Mouse (Mus musculus) liver, embryonic 12.5 days (tissue): ENCODE data around the gene Gtf2ird1. TPM values are rescaled to one million over a fixed set of nuclear protein-coding genes. Genes with fewer than 3 reads are reported as not detected.
A peak's percentile ranks its signal among the peaks of the same experiment; 100 is the strongest.
"Not testable (repeated sequence)": the region's sequence is repeated elsewhere in the genome, so short reads cannot be mapped to it uniquely, and the experiment has no call there.

Source experiments
- ATAC-seq: fragments of 200-750 bp; cut with Nextera tagmentation; 2 replicates; pipeline ENCODE4 v1.8.0; 2017; ENCODE audit warnings: moderate number of reproducible peaks, mild to moderate bottlenecking, moderate library complexity
- H3K27ac ChIP-seq: fragments of 300-500 bp; sonication (generic); 2 replicates; pipeline ENCODE4 v1.5.1; 2016; ENCODE audit warnings: mild to moderate bottlenecking
- H3K27me3 ChIP-seq: fragments of 300-500 bp; sonication (generic); replicated peaks from 2 replicates; pipeline ENCODE4 v1.6.1; 2016; ENCODE audit warnings: mild to moderate bottlenecking, moderate library complexity
- H3K36me3 ChIP-seq: fragments of 300-500 bp; sonication (generic); 2 replicates; pipeline ENCODE4 v1.6.1; 2016; ENCODE audit warnings: mild to moderate bottlenecking, moderate library complexity
- H3K4me1 ChIP-seq: fragments of 300-500 bp; sonication (generic); 2 replicates; pipeline ENCODE4 v1.6.1; 2016
- H3K4me2 ChIP-seq: fragments of 300-500 bp; sonication (generic); 2 replicates; pipeline ENCODE4 v1.6.1; 2016; ENCODE audit warnings: mild to moderate bottlenecking, moderate library complexity
- H3K4me3 ChIP-seq: fragments of 300-500 bp; sonication (generic); 2 replicates; pipeline ENCODE4 v1.5.1; 2016; ENCODE audit warnings: mild to moderate bottlenecking, moderate library complexity
- H3K9ac ChIP-seq: fragments of 300-500 bp; sonication (generic); 2 replicates; pipeline ENCODE4 v1.6.1; 2016; ENCODE audit warnings: mild to moderate bottlenecking, moderate library complexity
- H3K9me3 ChIP-seq: fragments of 300-500 bp; sonication (generic); replicated peaks from 2 replicates; pipeline ENCODE4 v1.6.1; 2016; ENCODE audit warnings: mild to moderate bottlenecking, moderate library complexity
- WGBS: fragments of 180-500 bp; shearing (Covaris S2); methylation state at CpG from one replicate; pipeline ENCODE4 v1.1.7; 2016; ENCODE audit not compliant: insufficient replicate concordance; 5-methylcytosine and 5-hydroxymethylcytosine counted together
- polyA plus RNA-seq: library from polyadenylated mRNA; unstranded; fragments of >200 nt; fragmentation: Nextera tagmentation; extraction: Ambion mirVana; gene quantifications from 2 replicates; pipeline ENCODE4 v1.2.1, GENCODE M21; 2016

Gtf2ird1 gene
- polyA plus RNA-seq, 1 experiment from 2014 or later, result 23.5 TPM

DNA sequence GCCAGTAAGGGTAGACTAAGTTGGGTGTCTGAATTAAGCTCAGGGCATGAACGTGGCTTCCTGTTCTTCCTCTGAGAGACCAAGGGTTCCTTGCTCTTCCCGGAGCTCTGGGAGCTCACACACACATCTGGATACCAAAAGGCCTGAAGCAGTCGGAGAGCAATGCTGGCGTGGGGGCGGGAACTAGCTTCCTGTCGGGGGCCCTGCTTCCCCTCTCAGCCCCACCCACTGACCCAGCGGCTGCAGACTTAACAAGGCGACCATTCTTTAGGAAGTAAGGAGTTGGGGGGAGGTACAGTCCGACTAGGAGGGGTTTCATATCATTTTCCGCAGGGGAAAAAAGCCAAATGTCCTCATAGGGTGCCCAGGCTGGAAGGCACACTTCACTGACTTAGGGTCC lies 61.9 kb downstream of the Gtf2ird1 start:
- Histone ChIP-seq H3K4me1 (peaks cover 28% of the 10 kb centered on the region), H3K36me3 (peaks cover 63% of the 10 kb centered on the region), H3K9ac (peak overlapping the region; percentile 27; the same call in 1 of the 2 replicates), H3K4me2 (peak overlapping the region; percentile 58), H3K27ac (peak overlapping the region; percentile 78), H3K4me3 (0 out of 2 replicates have a peak overlapping the region, but pooled peaks have one; percentile 4), H3K27me3 (no peaks in the 10 kb centered on the region), H3K9me3 (no peaks in the 10 kb centered on the region)
- WGBS, result 15% methylated on average over 10 of the region's 10 CpGs
- ATAC-seq, result peak; percentile 77

DNA sequence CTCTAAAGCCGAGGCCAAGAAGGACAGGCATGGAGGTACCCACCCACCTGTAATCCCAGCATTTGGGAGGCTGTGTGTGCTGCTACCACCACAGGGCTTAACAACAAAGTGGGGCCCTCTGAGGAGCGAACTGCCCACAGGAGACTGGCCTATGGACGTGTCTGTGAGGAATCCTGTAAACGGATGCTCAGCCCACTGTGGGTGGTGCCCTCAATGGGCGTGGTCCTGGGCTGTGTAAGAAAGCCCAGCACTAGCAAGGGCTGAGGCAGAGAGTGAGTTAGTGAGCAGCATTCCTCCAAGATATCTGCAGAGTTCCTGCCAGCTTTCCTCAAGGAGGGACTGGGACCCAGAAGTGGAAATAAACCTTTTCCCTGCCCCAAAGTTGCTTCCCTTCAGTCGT lies 62.9 kb downstream of the Gtf2ird1 start:
- ATAC-seq, result peak; percentile 87
- WGBS, result 23% methylated on average over 6 of the region's 6 CpGs
- peaks cover 28% of the 10 kb centered on the region for H3K4me1 ChIP-seq
- no peaks in the 10 kb centered on the region for H3K27me3 ChIP-seq
- H3K27ac ChIP-seq, result peak overlapping the region; percentile 78
- H3K36me3 ChIP-seq, result peaks cover 67% of the 10 kb centered on the region
- H3K9me3 ChIP-seq, result no peaks in the 10 kb centered on the region
- peak overlapping the region; percentile 58 for H3K4me2 ChIP-seq
- H3K9ac ChIP-seq, result 0 out of 2 replicates have a peak overlapping the region, but pooled peaks have one; percentile 10
- no peak overlapping the region for H3K4me3 ChIP-seq

DNA sequence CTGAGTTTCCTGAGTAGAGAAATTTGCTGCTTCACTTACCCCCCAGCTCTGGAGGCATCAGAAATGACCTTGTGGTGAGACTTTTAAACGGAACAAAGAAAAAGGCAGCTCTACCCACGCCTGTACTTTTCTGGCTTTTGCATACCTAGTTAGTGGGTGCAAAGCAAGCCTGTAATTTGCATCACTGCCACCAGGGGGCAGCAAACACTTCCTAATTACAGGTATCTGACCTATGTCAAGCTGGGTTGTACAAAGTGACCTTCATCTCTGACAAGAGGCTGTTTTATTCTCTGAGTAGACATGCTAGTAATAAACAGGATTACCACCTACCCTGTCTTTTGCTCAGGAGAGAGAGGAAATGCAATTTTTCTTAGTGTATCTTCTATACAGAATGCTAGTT lies 71.4 kb downstream of the Gtf2ird1 start:
- WGBS, result 36% methylated on average over 2 of the region's 2 CpGs
- Histone ChIP-seq H3K27ac (no peak overlapping the region), H3K36me3 (peaks cover 67% of the 10 kb centered on the region), H3K9me3 (no peaks in the 10 kb centered on the region), H3K4me3 (no peak overlapping the region), H3K9ac (no peak overlapping the region), H3K4me1 (no peaks in the 10 kb centered on the region), H3K27me3 (no peaks in the 10 kb centered on the region), H3K4me2 (no peak overlapping the region)
- no peak for ATAC-seq

DNA sequence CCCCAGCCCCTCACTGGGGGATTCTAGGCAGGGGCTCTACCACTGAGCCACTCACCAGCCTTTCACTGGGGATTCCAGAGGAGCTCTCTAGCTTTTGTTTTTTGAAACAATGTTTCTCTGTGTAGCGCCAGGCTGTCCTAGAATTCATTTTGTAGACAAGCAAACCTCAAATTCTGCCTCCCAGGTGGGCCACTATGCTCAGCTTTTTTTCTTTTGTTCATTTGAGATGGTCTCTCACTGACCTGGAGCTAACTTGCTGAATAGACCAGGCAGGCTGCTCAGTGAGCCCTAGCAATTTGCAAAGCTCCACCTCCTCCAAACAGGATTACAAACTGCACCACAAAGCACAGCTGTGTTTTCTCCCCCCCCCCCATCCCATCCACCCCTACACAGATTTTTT lies 81.3 kb downstream of the Gtf2ird1 start:
- Histone ChIP-seq H3K4me3 (no peak overlapping the region), H3K4me1 (0 out of 2 replicates have a peak, but pooled peaks cover 6% of the 10 kb centered on the region), H3K9me3 (no peaks in the 10 kb centered on the region), H3K36me3 (peaks cover 21% of the 10 kb centered on the region; the same call in 1 of the 2 replicates), H3K27ac (no peak overlapping the region), H3K4me2 (no peak overlapping the region), H3K9ac (no peak overlapping the region), H3K27me3 (no peaks in the 10 kb centered on the region)
- no peak for ATAC-seq
- 86% methylated on average over 1 of the region's 1 CpGs for WGBS

DNA sequence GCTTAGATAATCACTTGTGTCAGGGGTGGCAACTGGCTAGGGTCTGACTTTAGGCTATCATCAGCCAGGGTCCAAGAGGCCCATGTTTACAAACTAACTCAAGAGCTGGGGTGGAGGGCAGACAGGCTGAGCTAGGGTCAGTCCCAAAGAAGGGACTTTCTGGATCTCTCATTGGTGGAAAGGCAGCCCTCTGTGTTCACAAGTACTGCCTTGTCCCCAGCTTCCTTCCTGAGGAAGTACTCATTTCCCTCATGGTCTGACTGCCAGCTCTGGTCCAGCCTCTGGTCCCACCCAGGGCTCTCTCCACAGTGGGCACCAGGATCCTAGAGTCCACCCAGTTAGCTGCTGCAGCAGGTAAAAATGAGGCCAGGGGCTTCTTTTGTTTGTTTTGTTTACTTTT lies 82.0 kb downstream of the Gtf2ird1 start:
- Histone ChIP-seq H3K36me3 (peaks cover 21% of the 10 kb centered on the region; the same call in 1 of the 2 replicates), H3K27me3 (no peaks in the 10 kb centered on the region)
- ATAC-seq, result peak; percentile 36

DNA sequence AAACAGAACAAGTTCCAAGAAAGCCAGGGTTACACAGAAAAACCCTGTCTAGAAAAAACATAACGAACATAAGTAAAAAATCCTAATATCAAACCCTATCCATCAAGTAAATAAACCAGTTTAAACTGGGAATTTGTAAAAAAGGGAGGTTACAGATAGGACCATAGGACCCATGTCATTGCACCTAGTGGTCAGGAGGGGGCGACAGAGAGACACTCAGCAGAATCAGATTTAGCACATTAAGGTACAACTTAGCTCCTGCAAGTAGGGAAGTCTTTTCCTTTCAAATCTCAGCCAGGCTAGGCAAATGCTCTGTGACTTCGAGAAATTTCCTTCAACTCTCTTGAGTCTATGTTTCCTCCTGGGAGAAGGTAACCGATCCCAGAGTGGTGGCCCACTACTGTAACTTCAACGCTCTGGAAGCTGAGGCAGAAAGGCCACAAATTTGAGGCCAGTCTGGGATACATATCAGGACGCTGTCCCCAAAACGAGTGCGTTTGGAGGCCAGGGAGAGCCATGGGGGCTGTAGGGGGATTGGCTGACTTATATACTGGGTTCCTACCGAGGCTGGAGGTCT lies 82.5 kb downstream of the Gtf2ird1 start:
- no peak overlapping the region for H3K4me2 ChIP-seq
- no peaks in the 10 kb centered on the region for H3K27me3 ChIP-seq
- no peak overlapping the region for H3K4me3 ChIP-seq
- no peak; the same call in 1 of the 2 replicates for ATAC-seq
- H3K9ac ChIP-seq, result no peak overlapping the region
- H3K27ac ChIP-seq, result peak overlapping the region; percentile 37; the same call in 1 of the 2 replicates
- no peaks in the 10 kb centered on the region for H3K9me3 ChIP-seq
- 27% methylated on average over 9 of the region's 9 CpGs for WGBS
- H3K4me1 ChIP-seq, result 0 out of 2 replicates have a peak, but pooled peaks cover 6% of the 10 kb centered on the region
- peaks cover 21% of the 10 kb centered on the region; the same call in 1 of the 2 replicates for H3K36me3 ChIP-seq

More for the DNA sequence above, 82.0 kb downstream of the Gtf2ird1 start:
- peak overlapping the region; percentile 37; the same call in 1 of the 2 replicates for H3K27ac ChIP-seq
- no peak overlapping the region for H3K9ac ChIP-seq
- no peak overlapping the region for H3K4me2 ChIP-seq
- H3K4me3 ChIP-seq, result no peak overlapping the region
- no peaks in the 10 kb centered on the region for H3K9me3 ChIP-seq
- 0 out of 2 replicates have a peak, but pooled peaks cover 6% of the 10 kb centered on the region for H3K4me1 ChIP-seq

DNA sequence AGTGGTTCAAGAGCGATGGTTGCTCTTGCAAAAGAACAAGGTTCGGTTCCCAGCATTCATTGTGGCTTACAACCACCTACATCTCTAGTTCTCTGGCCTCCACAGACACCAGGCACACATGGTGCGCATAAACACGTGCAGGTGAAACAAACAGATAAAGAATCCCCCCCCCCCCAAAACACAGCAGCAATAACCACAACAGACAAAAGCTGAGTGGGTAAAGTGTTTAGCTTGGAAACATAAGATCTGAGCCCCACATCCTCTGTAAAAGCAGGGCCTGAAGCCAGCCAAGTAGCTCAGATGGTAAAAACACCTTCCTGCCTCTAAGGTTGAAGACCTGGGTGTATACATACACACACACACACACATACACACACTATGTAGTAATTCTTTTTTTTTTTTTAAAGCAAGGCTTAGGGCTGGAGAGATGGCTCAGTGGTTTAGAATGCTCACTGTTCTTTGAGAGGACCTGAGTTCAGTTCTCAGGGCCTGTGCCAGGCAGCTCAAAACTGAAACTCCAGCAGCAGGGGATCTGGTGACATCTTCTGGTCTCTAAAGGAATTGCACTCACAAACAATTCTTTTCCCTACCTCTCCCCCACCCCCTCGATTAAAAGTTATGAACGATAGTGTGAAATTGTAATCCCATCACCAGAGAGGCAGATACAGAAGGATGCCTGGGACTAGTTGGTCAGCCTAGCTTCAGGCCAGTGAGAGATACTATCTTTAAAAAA lies 83.4 kb downstream of the Gtf2ird1 start:
- WGBS, result 79% methylated on average over 6 of the region's 6 CpGs
- H3K27me3 ChIP-seq, result no peaks in the 10 kb centered on the region
- H3K9ac ChIP-seq, result no peak overlapping the region
- no peaks in the 10 kb centered on the region for H3K9me3 ChIP-seq
- peaks cover 20% of the 10 kb centered on the region; the same call in 1 of the 2 replicates for H3K36me3 ChIP-seq
- 0 out of 2 replicates have a peak, but pooled peaks cover 6% of the 10 kb centered on the region for H3K4me1 ChIP-seq
- no peak overlapping the region for H3K27ac ChIP-seq
- no peak overlapping the region for H3K4me3 ChIP-seq
- no peak for ATAC-seq
- H3K4me2 ChIP-seq, result no peak overlapping the region

DNA sequence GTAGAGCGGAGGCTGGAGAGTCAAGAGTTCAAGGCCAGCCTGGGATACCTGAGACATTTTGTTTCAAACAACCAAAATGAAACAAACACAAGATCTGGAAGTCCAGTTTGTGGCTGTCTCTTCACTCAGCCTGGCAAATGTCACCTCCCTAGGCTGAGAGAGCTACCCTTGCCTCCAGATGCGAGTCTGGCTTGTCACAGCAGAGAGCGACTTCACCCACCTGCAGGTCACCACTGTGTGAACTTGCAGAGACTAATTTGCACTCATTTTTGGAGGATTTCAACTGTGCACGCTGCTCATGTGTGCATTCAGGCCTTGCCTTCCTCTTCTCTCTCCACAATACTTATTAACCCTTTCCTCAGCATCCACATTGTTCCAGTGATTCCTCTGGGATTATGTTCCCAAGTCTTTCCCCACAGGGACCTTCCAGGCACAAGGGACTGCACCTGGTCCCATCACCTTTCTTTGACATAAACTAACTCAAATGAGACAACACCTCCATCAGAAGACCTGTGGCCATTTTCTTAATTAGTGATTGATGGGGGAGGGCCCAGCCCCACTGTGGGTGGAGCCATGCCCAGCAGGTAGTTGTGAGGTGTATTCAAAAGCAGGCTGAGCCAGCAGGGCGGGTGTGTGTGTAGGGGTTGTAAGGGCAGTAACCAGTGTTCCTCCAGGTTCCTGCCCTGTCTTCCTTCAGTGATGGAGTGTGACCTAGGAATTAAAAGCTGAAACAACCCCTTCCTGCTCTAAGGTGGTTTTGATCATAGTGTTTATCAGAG lies 84.8 kb downstream of the Gtf2ird1 start:
- Histone ChIP-seq H3K4me2 (no peak overlapping the region), H3K9me3 (no peaks in the 10 kb centered on the region), H3K9ac (no peak overlapping the region), H3K27me3 (no peaks in the 10 kb centered on the region), H3K4me3 (no peak overlapping the region), H3K4me1 (0 out of 2 replicates have a peak, but pooled peaks cover 6% of the 10 kb centered on the region), H3K27ac (no peak overlapping the region), H3K36me3 (peaks cover 19% of the 10 kb centered on the region; the same call in 1 of the 2 replicates)
- WGBS, result 80% methylated on average over 5 of the region's 5 CpGs
- no peak for ATAC-seq

DNA sequence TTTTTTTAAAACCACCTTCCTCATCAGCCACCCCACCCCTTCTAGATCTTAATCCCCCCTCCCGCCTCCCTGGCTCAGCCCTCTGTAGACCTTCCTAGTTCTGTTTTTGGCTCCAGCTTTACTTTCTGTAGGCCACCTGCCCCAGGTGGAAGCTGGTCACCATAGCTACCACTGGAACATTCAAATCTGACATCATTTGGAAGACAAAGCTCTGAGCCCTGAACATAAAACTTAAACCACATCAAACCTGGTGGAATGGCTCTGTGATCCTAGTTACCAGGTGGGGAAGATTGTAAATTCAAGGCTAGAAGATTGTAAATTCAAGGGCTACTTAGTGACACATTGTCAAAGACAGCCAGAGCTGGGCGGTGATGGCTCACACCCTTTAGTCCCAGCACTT lies 85.7 kb downstream of the Gtf2ird1 start:
- H3K4me1 ChIP-seq, result 0 out of 2 replicates have a peak, but pooled peaks cover 6% of the 10 kb centered on the region
- H3K36me3 ChIP-seq, result peaks cover 23% of the 10 kb centered on the region; the same call in 1 of the 2 replicates
- no peaks in the 10 kb centered on the region for H3K9me3 ChIP-seq
- H3K27ac ChIP-seq, result no peak overlapping the region
- H3K9ac ChIP-seq, result no peak overlapping the region
- 75% methylated on average over 2 of the region's 2 CpGs for WGBS
- no peak overlapping the region for H3K4me2 ChIP-seq
- H3K27me3 ChIP-seq, result no peaks in the 10 kb centered on the region
- no peak for ATAC-seq
- no peak overlapping the region for H3K4me3 ChIP-seq

DNA sequence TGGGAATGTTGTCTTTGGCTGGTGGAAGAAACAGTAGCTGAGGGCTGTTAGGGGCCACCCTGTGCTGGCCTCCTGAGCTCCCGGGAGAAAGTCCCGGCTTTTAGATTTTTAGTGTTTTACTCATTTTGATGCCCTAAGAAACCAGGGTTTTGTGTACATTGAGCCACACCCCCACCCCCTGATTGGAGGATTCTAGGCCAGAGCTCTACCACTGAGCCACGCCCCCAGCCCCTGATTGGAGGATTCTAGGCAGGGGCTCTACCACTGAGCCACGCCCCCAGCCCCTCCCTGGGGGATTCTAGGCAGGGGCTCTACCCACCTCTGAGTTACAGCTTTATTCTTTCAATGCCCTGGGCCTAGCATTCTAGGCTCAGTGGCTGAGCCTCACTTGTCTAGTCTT lies 97.4 kb downstream of the Gtf2ird1 start:
- Histone ChIP-seq H3K9me3 (no peaks in the 10 kb centered on the region), H3K27me3 (no peaks in the 10 kb centered on the region), H3K4me2 (no peak overlapping the region), H3K36me3 (peaks cover 45% of the 10 kb centered on the region), H3K9ac (no peak overlapping the region), H3K4me3 (no peak overlapping the region), H3K4me1 (no peaks in the 10 kb centered on the region), H3K27ac (no peak overlapping the region)
- 89% methylated on average over 3 of the region's 4 CpGs for WGBS
- no peak for ATAC-seq

DNA sequence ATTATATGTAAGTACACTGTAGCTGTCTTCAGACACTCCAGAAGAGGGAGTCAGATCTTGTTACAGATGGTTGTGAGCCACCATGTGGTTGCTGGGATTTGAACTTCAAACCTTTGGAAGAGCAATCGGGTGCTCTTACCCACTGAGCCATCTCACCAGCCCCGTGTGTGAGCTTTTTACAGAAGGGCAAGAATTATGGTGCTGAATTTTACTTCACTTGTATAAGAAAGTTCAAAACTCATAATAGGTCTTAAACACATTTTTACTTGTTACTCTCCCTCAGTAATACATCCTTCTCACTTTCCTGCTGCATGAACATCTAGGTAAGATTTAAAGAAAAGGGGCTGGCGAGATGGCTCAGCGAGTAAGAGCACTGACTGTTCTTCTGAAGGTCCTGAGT lies 101.1 kb downstream of the Gtf2ird1 start:
- WGBS, result 82% methylated on average over 4 of the region's 4 CpGs

More for the DNA sequence above, 101.1 kb downstream of the Gtf2ird1 start:
- H3K4me3 ChIP-seq, H3K9me3 ChIP-seq, ATAC-seq, H3K27me3 ChIP-seq, H3K9ac ChIP-seq, H3K4me2 ChIP-seq, H3K27ac ChIP-seq: not testable (repeated sequence)
- Histone ChIP-seq H3K4me1 (peaks cover 11% of the 10 kb centered on the region), H3K36me3 (peaks cover 24% of the 10 kb centered on the region)
